Mouse (Mus musculus) erythroblast, embryonic 14.5 days (primary cell): ENCODE measurements around the gene Tubg2.

Experiments used
- GATA1 ChIP-seq: IDR thresholded peaks from 2 replicates; pipeline ENCODE4 v1.6.1; 2012; ENCODE audit warnings: low read length, inconsistent platforms, mixed read lengths
- TAL1 ChIP-seq: IDR thresholded peaks from 3 replicates; pipeline ENCODE4 v1.6.1; 2012; ENCODE audit warnings: low read length, inconsistent platforms, mixed read lengths

- no peak for TF ChIP-seq GATA1
- TF ChIP-seq TAL1, result no peak
These were observed 16.7 kb downstream of the Tubg2 start for GRCm38 (mm10) chr11:101172434-101172815.
